Mouse (Mus musculus): Measurements from ENCODE around the gene Clrn3.

Gene Clrn3

DNA sequence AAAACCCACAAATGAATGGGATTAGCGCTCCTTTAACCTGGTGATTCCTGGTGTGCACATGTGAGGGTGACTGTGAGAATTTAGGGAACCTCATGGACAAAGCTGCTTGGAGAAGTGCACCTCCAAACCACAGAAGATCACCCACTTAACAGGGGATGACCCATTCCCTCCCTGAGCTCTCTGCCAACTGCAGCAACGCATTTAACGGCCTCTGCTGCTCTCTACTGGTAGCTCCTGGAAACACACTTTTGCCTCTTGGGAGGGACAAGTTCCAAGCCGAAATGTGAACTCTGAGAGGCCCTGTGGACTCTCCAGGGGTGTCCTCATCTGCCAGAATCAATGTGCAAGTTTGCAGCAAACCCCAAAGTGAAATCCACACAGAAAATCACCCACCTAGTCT, 41.0 kb downstream of the Clrn3 start:
- DNase-seq (ENCODE audit: low spot score in 2 of 2): peak; percentile 20 to 25

DNA sequence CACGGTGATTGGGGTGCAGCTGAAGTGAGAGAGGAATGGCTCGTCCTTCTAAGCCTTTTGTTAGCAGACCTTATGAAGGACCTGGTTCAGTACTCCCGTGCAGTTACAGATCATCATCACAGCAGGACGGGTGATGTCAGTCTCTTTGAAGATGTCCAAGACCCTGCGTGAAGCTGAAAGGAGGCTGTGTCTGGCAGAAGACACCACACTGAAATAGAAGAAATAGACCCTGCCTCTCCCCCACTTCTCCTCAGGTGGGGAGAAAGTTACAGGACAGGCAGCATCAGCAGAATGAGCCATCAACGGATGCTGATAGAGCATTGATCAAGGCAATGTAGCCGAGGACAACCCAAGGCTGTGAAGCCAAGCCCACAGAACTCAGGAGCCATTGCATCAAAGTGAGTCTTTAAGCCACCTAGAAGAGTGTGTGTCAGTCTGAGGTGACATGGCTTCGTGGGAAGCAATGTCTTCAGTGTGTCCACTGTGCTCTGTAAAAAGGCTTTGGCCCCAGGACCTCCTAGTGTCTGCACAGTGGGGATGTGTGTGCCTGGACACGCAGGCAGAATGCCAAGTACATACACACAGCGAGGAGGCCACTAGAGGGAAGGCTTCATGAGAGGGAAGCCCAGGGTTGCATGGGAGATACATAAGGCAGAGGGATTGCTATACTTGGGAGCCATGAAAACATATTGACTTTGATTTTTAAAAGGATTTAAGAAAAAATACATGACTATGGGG, 41.6 kb downstream of the Clrn3 start:
- no peak for DNase-seq (ENCODE audit: low spot score in 2 of 2)

DNA sequence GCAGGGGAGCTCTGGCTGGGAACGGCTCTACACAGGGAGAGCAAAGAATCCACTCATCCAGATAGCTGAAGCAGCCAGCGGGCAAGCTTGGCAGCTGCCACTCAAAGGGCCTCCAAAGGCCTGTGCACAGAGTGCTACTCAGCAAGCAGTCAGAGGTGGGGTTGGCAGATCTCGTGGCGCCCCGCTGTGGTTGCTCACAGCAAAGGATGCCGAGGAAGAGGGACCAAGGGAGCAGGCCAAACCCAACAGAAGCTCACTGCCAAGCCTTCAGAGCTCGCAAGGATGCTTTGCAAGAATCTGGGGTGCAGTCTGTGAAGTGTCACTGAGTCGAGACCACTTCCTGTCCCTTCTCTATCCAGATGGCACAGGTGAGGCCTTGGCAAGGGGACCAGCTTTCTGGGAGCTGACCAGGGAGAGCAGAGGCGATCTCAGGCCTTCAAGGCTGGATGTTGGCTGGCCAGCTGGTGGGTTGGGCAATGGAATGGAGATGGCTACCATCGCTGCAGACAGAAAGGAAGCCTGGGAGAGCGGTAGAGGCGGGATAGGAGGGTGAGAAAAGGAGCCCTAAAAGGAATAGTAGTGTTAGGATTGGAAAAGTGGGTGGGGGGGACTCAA, 42.6 kb downstream of the Clrn3 start:
- no peak for DNase-seq (ENCODE audit: low spot score in 2 of 2)

DNA sequence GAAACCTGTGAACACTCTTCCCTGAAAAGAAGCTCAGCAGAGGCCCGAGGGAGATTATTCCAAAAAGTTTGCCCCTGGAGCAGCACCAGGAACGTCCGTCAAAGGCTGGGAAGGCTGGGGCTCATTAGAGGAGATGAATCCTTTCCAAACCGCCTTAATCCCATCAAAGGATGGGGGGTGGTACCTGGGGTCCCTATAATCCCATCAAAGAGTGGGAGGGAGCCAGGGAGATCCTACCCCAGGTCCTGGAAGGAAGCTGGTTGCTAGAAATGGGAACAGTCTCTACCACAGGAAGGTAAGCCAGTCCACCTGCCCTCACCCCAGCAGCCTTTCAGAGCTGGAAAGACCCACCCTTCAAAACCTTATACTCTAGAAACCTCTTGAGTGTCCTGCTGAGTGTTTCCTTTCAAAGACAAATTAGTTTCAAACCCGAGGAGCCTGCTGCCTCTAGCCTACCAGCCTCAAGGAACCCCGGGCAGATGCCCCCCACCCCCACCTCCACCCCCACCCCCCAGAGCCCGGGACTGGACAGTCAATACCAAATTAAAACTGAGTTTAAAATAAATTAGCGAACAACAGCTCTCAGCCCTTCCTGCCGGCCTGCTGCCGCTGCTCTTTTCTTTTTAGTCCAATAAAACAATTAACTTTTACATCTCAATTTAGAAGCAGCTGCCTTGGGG, 43.2 kb downstream of the Clrn3 start:
- no peak for DNase-seq (ENCODE audit: low spot score in 2 of 2)

DNA sequence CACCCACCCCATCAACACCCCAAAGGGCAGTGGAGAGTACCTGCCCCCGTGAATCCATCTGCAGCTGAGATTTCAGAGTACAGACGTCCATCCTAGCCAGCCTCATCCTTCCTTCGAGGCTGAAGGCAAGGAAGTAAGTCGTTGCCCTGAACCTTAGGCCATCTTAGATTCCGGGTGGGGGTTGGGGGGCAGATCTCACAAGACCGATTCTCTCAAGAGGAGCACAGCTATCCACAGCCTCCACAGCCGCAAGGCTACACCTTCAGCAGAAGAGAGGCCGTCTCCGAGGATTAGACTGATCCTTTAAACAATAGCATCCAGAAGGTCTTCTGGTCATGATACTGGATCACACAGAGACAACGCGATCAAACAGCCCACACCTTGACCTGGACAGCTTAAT, 44.1 kb downstream of the Clrn3 start:
- DNase-seq (ENCODE audit: low spot score in 2 of 2): no peak

DNA sequence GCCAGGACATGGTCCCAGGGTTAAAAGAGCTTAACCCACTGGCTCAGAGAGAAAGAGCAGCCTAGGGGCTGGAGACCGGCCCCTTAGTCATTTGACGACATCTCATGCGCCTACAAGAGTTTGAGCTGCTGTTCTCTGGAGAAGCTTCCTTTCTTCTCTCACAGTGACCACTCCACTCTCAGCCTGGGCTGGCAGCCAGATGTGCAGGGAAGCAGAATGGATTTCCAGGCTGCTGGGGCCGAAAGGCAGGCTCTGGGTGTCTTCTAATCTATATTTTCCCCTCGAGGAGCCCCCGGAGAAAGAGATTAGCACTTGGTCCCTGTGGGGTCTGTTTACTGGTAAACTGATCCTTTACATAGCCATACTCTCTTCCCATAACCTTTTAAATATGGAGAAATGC, 44.7 kb downstream of the Clrn3 start:
- DNase-seq (ENCODE audit: low spot score in 2 of 2): no peak

DNA sequence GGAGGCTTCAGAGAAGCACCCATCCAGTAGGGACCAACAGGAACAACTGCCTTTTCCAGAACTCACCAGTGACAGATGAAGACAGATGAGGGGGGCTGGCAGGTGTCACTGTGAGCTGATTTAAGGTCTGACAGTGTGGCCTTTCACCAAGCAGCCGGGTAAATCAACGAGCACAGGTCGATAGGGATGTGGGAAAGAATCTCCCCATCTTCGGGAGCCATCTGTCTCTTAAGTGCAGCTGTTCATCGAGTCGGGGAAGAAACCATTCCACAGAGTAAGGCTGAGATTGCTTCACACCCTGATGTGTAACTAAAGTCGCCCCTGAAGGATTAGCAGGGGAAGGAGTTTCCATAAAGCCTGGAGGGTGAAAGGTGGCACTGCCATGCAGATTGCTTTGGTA, 47.3 kb downstream of the Clrn3 start:
- DNase-seq (ENCODE audit: low spot score in 2 of 2): no peak

DNA sequence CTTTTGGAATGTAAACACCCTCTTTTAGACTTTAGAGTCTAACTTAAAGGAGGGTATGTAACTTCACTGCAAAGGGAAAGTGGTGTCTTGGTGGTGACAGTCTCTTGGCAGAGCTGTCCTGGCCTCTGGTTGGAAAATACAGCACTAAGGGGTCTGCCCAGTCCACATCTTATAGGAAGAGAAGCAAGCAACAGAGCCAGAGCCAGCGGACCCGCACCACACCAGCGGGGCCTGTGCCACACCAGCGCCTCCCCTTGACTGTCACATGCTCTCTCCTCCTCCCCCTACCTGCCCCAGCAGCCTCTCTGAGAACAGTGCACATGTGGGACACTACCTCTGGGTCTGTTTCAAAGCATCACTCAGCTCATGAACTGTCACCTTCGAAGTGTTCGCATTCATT, 48.5 kb downstream of the Clrn3 start:
- DNase-seq (ENCODE audit: low spot score in 2 of 2): no peak

DNA sequence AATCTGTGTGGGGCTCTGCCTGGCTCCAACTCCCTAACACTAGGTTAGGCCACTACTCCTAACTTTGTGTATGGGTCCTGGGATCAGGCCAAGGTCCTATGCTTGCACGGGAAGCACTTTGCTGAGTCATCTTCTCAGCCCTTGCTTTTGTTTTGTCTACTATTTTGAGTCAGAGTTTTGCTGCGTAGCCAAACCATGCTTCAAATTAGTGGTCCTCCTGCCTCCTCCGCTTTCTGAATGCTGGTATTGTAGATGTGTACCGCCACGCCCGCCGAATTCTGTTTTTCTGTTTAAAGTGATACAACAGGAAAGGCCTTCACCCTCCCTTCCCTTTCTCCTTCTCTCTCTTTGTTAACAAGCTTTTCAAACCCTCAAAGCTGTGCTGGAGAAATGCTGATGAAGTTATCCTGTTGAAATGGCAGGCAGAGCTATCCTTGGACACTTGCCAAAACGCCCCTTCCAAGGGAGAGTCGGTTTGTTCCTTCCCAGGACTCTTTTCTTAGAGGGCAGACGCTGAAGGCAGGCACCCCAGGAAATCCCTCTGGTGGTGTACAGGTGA, 49.1 kb downstream of the Clrn3 start:
- DNase-seq (ENCODE audit: low spot score in 2 of 2): no peak

DNA sequence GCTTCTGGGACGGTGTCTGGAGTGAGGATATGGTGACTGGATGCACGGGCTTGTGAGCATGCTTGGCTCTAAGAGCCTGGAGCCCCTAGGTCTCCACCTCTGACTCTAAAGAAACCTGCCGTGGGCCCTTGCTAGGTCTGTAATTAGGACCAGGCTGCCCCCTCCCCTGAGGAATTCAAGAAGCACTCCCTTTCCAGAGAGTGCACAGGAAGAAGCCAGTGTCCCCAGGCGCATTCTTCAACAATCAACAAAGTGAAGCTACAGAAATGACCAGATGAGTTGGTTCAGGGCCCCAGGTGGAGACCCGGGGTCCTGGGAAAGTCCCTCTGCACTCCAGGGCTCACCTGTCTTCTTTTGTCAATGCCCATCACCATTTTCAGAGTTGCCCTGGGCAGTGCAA, 51.2 kb downstream of the Clrn3 start:
- no peak for DNase-seq (ENCODE audit: low spot score in 2 of 2)

DNA sequence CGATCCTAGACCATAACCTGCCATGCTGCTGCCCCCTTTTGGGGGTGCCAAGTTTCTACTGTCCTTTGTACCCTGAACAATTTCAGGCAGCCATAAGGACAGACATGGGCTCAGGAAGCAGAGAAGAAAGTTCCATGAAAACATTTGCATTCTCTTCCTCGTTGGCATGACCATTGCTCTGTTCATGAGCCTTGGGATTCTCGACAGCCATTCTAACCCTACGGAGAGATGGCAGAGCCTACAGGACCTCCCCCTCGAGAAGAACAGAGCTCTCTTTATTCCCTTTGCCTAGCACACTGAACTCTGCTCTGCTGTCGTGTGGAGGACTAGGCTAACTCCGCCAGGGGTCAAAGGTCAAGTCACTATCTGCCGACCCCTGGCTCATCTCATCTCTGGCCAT, 52.5 kb downstream of the Clrn3 start:
- DNase-seq (ENCODE audit: low spot score in 2 of 2): no peak

DNA sequence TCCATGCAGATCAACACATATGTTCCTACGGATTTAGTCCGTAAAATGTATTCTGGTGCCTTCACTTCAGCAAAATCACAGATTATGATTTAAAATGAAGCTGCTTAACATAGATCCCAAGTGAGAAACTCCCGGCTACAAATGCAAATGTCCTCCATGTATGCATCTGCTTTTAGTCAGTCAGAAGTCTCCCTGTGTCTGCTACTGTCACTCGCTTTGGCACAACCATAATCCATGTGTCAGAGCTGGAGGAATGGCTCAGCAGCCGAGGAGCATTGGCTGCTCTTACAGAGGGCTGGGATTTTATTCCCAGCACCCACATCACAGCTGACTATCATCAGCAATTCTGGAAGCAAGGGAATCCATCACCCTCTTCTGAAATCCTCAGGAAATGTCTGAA, 58.1 kb downstream of the Clrn3 start:
- DNase-seq (ENCODE audit: low spot score in 2 of 2): no peak

DNA sequence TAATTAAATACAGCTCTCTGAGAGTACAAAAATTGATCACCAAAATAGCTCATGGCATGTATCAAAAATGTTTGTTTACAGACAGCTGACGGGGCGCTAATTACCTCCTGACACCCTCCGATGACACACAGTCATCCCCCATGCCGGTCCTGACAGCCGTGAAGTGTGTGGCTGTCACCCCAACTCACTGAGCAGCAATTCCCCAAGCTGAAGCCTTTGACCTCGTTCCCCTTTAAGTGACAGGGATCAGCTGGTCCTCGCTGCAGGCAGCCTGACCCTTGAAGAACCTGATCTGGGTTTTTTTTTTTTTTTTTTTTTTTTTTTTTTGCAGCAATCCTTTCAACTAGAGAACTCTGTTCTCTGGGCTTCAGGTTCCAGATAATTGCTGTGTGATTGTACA, 59.8 kb downstream of the Clrn3 start:
- DNase-seq (ENCODE audit: low spot score in 2 of 2): no peak

DNA sequence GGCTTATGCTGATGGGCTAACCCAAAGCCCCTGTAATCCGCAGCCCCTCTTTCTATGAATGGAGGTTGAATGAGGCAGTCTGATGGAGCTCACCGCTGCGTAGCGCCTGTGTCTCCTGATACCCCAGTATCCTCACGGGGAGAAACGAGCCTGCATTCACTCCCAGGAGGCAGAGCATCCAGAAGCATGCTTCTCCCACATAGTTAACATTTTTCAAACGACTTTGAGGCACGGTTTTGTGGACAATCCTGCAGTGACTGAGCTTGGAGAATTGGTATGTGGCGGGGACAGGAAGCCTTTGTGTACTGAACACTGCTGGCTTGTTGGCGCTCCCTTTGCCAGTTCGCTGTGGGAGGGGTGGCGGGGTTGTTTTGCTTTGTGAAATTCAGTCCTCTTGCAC, 63.2 kb downstream of the Clrn3 start:
- no peak for DNase-seq (ENCODE audit: low spot score in 2 of 2)

DNA sequence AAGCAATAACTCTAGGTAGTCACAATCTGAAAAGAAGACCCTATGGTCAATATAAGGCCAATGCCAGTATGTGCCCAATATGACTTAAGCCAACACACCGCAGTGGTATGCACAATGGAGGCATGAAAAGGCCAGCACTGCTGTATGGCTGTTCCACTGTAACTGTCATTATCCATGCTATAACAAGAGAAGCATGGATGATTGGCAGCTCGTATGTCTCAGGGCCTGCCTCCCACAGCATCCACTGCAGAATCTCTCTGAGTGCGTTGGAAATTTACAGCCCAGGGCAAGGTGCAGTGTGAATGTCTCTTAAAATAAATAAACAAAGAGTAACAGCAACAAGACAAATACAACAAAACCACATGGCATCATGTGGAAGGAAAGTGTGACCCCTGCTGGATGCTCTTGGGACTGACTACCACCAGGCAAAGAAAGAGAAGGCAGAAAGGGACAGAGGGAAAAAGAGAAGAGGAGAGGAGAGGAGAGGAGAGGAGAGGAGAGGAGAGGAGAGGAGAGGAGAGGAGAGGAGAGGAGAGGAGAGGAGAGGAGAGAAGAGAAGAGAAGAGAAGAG, 63.7 kb downstream of the Clrn3 start:
- no peak for DNase-seq (ENCODE audit: low spot score in 2 of 2)
